Mouse (Mus musculus): ENCODE data around the gene Hspb8. TPM values are rescaled to one million over a fixed set of nuclear protein-coding genes. Genes with fewer than 3 reads are reported as not detected.

The Hspb8 gene
- total and polyA plus RNA-seq, 3 experiments: not detected

GRCm38 (mm10) chr5:116407321-116407720, 15.3 kb downstream of the Hspb8 start:
- Histone ChIP-seq H3K4me2 (ENCODE audit: insufficient read depth, low read depth, poor library complexity, severe bottlenecking) (no peak overlapping the region), H3K79me2 (replicated peaks; ENCODE audit: control insufficient read depth, extremely low read depth, insufficient read depth, poor library complexity, severe bottlenecking) (no peaks in the 10 kb centered on the region), H3K27ac (ENCODE audit: insufficient read depth, low read depth) (no peak overlapping the region), H3K4me3 (replicated peaks in 1 of 3; ENCODE audit: low read depth in 2 of 3, low read length in 2 of 3, poor library complexity in 1 of 3) (no peak overlapping the region), H3K4me1 (ENCODE audit: control insufficient read depth in 1 of 2, insufficient read depth in 2 of 2) (no peaks in the 10 kb centered on the region), H3K9ac (ENCODE audit: insufficient read depth, low read depth) (no peak overlapping the region), H3K36me3 (replicated peaks in 1 of 2; ENCODE audit: control insufficient read depth in 1 of 2, insufficient read depth in 1 of 2, low read length in 1 of 2) (no peaks in the 10 kb centered on the region), H3K9me3 (replicated peaks; ENCODE audit: low read length) (peaks cover 89% of the 10 kb centered on the region), H3K27me3 (replicated peaks) (no peaks in the 10 kb centered on the region)
- no peak for TF ChIP-seq ZC3H11A (IDR thresholded peaks at IDR 0.05; ENCODE audit: low read depth, low read length)
- TF ChIP-seq RCOR1 (conservative IDR thresholded peaks at IDR 0.05; ENCODE audit: low read depth, low read length): no peak
- TF ChIP-seq HCFC1 (IDR thresholded peaks at IDR 0.05; ENCODE audit: low read depth, low read length): no peak
- TF ChIP-seq CHD1 (IDR thresholded peaks at IDR 0.05; ENCODE audit: low read depth, low read length): no peak
- TF ChIP-seq TCF12 (IDR thresholded peaks at IDR 0.05; ENCODE audit: low read depth, low read length): no peak
- no peak for DNase-seq (ENCODE audit: extremely low read depth)
- dilution Hi-C loops (cut with MboI; ENCODE audit: extremely low pct_ligation_motif_present, extremely low pct_unique_long_range_greater_than_20kb, low sequenced_read_pairs): no loop called here
- in situ Hi-C loops (cut with MboI; ENCODE audit: low pct_ligation_motif_present, low pct_unique_long_range_greater_than_20kb, low sequenced_read_pairs): no loop called here

- Histone ChIP-seq H3K27me3 (replicated peaks) (no peaks in the 10 kb centered on the region), H3K4me2 (ENCODE audit: insufficient read depth, low read depth, poor library complexity, severe bottlenecking) (no peak overlapping the region), H3K9me3 (replicated peaks; ENCODE audit: low read length) (peaks cover 90% of the 10 kb centered on the region), H3K36me3 (replicated peaks in 1 of 2; ENCODE audit: control insufficient read depth in 1 of 2, insufficient read depth in 1 of 2, low read length in 1 of 2) (no peaks in the 10 kb centered on the region), H3K9ac (ENCODE audit: insufficient read depth, low read depth) (no peak overlapping the region), H3K27ac (ENCODE audit: insufficient read depth, low read depth) (no peak overlapping the region), H3K4me1 (ENCODE audit: control insufficient read depth in 1 of 2, insufficient read depth in 2 of 2) (no peaks in the 10 kb centered on the region), H3K79me2 (replicated peaks; ENCODE audit: control insufficient read depth, extremely low read depth, insufficient read depth, poor library complexity, severe bottlenecking) (no peaks in the 10 kb centered on the region), H3K4me3 (replicated peaks in 1 of 3; ENCODE audit: low read depth in 2 of 3, low read length in 2 of 3, poor library complexity in 1 of 3) (no peak overlapping the region)
- DNase-seq (ENCODE audit: extremely low read depth): no peak
- no peak for TF ChIP-seq ELF1 (IDR thresholded peaks at IDR 0.05; ENCODE audit: low read depth, low read length)
- no peak for TF ChIP-seq IRF4 (IDR thresholded peaks at IDR 0.05; ENCODE audit: low read depth, low read length)
- TF ChIP-seq EP300 (IDR thresholded peaks at IDR 0.05; ENCODE audit: low read length): no peak
- dilution Hi-C loops (cut with MboI; ENCODE audit: extremely low pct_ligation_motif_present, extremely low pct_unique_long_range_greater_than_20kb, low sequenced_read_pairs): no loop called here
- in situ Hi-C loops (cut with MboI; ENCODE audit: low pct_ligation_motif_present, low pct_unique_long_range_greater_than_20kb, low sequenced_read_pairs): no loop called here
Observed at GRCm38 (mm10) chr5:116406507-116406906, 16.2 kb downstream of the Hspb8 start.

DNA sequence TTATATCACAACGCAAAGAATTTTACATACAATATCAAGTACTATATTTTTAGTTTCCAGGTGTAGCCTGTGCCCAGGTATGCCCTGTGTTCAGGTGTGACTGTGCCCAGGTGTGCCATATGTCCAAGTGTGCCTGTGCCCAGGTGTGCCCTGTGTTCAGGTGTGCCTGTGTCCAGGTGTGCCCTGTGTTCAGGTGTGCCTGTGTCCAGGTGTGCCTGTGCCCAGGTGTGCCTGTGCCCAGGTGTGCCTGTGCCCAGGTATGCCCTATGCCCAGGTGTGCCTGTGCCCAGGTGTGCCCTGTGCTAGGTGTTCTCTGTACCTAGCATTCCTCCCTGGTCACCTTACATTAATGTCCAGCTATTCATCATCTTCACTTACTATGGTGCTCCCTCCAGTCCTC, 16.7 kb downstream of the Hspb8 start:
- H3K4me2 ChIP-seq (ENCODE audit: insufficient read depth, low read depth, poor library complexity, severe bottlenecking): no peak overlapping the region
- no peak overlapping the region for H3K4me3 ChIP-seq (replicated peaks in 1 of 3; ENCODE audit: low read depth in 2 of 3, low read length in 2 of 3, poor library complexity in 1 of 3)
- H3K27ac ChIP-seq (ENCODE audit: insufficient read depth, low read depth): no peak overlapping the region
- dilution Hi-C loops (cut with MboI; ENCODE audit: extremely low pct_ligation_motif_present, extremely low pct_unique_long_range_greater_than_20kb, low sequenced_read_pairs): no loop called here
- no peaks in the 10 kb centered on the region for H3K4me1 ChIP-seq (ENCODE audit: control insufficient read depth in 1 of 2, insufficient read depth in 2 of 2)
- peaks cover 89% of the 10 kb centered on the region for H3K9me3 ChIP-seq (replicated peaks; ENCODE audit: low read length)
- in situ Hi-C loops (cut with MboI; ENCODE audit: low pct_ligation_motif_present, low pct_unique_long_range_greater_than_20kb, low sequenced_read_pairs): no loop called here
- H3K9ac ChIP-seq (ENCODE audit: insufficient read depth, low read depth): no peak overlapping the region
- TF ChIP-seq JUND (conservative IDR thresholded peaks at IDR 0.05; ENCODE audit: low read depth, low read length) (no peak), RCOR1 (conservative IDR thresholded peaks at IDR 0.05; ENCODE audit: low read depth, low read length) (no peak), POLR2A (IDR thresholded peaks at IDR 0.05; ENCODE audit: low read depth, low read length) (no peak), MXI1 (IDR thresholded peaks at IDR 0.05; ENCODE audit: low read depth, low read length) (no peak), RAD21 (IDR thresholded peaks at IDR 0.05; ENCODE audit: low read depth, low read length) (no peak), UBTF (IDR thresholded peaks at IDR 0.05; ENCODE audit: low read depth, low read length) (no peak), ZKSCAN1 (IDR thresholded peaks at IDR 0.05; ENCODE audit: borderline replicate concordance, low read depth, low read length) (no peak), SIN3A (IDR thresholded peaks at IDR 0.05; ENCODE audit: low read length) (no peak), ETS1 (conservative IDR thresholded peaks at IDR 0.05; ENCODE audit: low read depth, low read length) (no peak), CTCF (conservative IDR thresholded peaks at IDR 0.05 in 1 of 2, IDR thresholded peaks at IDR 0.05 in 1 of 2; ENCODE audit: low read depth in 2 of 2, low read length in 2 of 2) (no peak), MYC (IDR thresholded peaks at IDR 0.05; ENCODE audit: low read depth, low read length) (no peak), JUN (IDR thresholded peaks at IDR 0.05; ENCODE audit: insufficient read depth, low read depth, low read length) (no peak), POLR2AphosphoS2 (IDR thresholded peaks at IDR 0.05; ENCODE audit: low read depth, low read length) (no peak), MAFK (IDR thresholded peaks at IDR 0.05; ENCODE audit: insufficient replicate concordance, low read length) (no peak), HCFC1 (IDR thresholded peaks at IDR 0.05; ENCODE audit: low read depth, low read length) (no peak), MAX (IDR thresholded peaks at IDR 0.05; ENCODE audit: low read length) (no peak), PAX5 (IDR thresholded peaks at IDR 0.05; ENCODE audit: low read length) (no peak), NELFE (IDR thresholded peaks at IDR 0.05; ENCODE audit: low read depth, low read length) (no peak), CHD1 (IDR thresholded peaks at IDR 0.05; ENCODE audit: low read depth, low read length) (no peak)
- H3K79me2 ChIP-seq (replicated peaks; ENCODE audit: control insufficient read depth, extremely low read depth, insufficient read depth, poor library complexity, severe bottlenecking): no peaks in the 10 kb centered on the region
- no peak for DNase-seq (ENCODE audit: extremely low read depth)
- H3K27me3 ChIP-seq (replicated peaks): no peaks in the 10 kb centered on the region
- no peaks in the 10 kb centered on the region for H3K36me3 ChIP-seq (replicated peaks in 1 of 2; ENCODE audit: control insufficient read depth in 1 of 2, insufficient read depth in 1 of 2, low read length in 1 of 2)
